Mouse (Mus musculus) adrenal gland (tissue): ENCODE results near the gene Pou3f3.

Experiments used
- intact Hi-C: fragments of 180-260 bp; cut with DNase I; formaldehyde crosslinking; loops from one replicate; pipeline ENCODE4 v1.15.1; 2025

The Pou3f3 gene

DNA sequence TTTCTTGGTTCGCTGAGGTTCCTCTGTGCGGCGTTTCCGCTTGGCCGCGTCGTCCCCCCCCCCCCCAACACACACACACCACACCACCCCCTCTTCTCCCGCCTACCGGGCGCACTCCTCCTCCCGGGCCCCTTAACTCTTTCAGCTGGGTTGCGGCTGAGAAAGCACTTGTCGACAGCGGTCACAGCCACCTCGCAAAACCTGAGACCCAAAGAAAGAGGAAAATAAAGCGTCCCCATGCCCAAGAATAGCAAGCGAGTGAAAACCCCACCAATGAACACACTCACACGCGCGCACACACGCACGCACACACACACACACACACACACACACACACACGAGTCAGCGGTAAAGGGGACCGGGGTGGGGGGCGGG is 1.3 kb upstream of the Pou3f3 start:
- intact Hi-C loops: loop anchor here (5.0 to 10.0 kb wide), 3 partner anchors 452 to 889 kb away; no protein-coding TSS in a partner anchor

DNA sequence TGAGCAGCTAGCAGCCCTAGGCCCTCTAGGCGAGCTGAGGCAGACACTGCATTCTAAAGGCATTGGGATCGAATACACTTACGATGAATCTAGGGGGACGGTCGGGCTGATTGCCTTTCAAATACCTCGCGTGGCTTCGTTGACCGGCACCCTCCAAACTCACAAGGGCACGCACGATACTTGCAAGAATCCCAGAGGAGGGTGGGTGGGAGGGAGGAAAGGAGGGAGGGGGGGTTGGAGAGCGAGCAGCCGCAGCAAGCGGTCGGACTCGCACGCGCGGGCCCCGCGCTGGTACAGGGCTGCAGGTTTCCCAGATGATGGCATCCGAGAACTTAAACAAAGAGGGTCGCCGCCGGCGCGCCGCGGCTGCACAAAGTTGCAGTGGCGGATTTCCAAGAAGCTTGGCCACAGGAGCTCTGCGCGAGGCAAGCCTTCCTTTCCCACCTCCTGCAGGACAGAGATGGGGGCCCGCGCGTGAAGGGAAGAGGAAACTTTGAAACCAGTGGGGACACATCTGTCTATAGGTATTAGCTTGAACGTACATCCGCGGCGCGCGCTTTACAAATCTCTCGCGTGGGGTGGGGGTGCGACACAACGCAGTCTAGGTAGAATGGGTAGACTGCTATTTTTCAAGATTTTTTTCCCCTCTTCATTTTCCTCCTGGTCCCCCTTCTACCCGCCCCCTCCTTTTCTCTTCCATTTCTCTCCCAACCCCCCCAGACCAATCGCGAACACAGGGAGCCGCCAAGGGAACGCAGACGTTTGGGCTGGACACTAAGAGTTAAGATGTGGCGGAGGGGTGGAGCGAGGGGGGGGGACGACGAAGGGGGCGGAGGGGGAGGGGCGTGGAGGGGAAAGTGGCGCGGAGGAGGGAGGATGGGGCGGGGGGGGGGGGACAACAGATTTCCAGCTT is 647 bp upstream of the Pou3f3 start:
- intact Hi-C loops: loop anchor here (5.0 to 10.0 kb wide), 3 partner anchors 453 to 890 kb away; no protein-coding TSS in a partner anchor

DNA sequence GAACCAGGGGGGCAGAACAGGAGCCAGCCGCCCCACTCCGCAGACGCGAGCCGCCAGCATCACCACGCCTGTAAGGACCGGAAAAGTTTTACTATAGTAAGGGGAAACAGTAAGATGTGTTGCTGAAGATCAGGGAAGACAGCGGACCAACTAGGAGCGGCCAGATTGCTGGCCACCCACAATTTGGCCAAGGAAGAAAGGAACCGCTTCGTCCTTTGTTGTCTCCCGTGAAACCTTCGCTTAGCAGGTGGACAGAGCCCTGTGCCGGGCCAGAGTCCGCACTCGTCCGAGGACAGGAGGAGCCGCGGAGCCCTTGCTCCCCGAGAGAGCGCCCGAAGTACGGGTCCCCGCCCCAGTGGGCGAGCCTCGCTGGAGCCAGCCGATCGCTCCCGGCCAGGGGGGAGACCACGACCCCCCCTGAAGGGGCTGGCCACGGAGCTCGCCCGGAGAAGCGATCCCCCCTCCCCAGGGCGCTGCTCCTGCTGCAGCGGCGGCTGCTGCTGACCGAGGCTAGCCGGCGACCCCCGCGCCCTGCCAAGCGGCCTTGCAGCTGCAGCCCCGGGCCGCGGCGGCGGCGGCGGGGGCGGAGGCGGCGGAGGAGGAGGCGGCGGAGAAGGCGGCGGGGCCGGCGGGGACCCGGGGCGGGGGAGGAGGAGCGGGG is 933 bp downstream of the Pou3f3 start:
- intact Hi-C loops: loop anchor here (10.0 kb wide), 2 partner anchors 802 to 892 kb away; no protein-coding TSS in a partner anchor

DNA sequence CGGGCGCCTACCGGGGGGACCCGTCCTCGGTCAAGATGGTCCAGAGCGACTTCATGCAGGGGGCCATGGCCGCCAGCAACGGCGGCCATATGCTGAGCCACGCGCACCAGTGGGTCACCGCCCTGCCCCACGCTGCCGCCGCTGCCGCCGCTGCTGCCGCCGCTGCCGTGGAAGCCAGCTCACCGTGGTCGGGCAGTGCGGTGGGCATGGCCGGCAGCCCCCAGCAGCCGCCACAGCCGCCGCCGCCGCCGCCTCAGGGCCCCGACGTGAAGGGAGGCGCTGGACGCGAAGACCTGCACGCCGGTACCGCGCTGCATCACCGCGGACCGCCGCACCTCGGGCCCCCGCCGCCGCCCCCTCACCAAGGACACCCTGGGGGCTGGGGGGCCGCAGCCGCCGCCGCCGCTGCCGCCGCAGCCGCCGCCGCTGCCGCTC is 1.8 kb downstream of the Pou3f3 start:
- intact Hi-C loops: loop anchor here (10.0 kb wide), 2 partner anchors 803 to 893 kb away; no protein-coding TSS in a partner anchor

DNA sequence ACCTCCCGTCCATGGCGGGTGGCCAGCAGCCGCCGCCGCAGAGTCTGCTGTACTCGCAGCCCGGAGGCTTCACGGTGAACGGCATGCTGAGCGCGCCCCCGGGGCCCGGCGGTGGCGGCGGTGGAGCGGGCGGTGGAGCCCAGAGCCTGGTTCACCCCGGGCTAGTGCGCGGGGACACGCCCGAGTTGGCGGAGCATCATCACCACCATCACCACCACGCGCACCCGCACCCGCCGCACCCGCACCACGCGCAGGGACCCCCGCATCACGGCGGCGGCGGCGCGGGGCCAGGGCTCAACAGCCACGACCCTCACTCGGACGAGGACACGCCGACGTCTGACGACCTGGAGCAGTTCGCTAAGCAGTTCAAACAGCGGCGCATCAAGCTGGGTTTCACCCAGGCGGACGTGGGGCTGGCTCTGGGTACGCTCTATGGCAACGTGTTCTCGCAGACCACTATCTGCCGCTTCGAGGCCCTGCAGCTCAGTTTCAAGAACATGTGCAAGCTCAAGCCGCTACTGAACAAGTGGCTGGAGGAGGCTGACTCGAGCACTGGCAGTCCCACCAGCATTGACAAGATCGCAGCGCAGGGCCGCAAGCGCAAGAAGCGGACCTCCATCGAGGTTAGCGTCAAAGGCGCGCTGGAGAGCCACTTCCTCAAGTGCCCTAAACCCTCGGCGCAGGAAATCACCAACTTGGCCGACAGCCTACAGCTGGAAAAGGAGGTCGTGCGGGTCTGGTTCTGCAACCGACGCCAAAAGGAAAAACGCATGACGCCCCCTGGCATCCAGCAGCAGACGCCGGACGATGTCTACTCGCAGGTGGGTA is 2.4 kb downstream of the Pou3f3 start:
- intact Hi-C loops: loop anchor here (10.0 kb wide), 2 partner anchors 803 to 893 kb away; no protein-coding TSS in a partner anchor

DNA sequence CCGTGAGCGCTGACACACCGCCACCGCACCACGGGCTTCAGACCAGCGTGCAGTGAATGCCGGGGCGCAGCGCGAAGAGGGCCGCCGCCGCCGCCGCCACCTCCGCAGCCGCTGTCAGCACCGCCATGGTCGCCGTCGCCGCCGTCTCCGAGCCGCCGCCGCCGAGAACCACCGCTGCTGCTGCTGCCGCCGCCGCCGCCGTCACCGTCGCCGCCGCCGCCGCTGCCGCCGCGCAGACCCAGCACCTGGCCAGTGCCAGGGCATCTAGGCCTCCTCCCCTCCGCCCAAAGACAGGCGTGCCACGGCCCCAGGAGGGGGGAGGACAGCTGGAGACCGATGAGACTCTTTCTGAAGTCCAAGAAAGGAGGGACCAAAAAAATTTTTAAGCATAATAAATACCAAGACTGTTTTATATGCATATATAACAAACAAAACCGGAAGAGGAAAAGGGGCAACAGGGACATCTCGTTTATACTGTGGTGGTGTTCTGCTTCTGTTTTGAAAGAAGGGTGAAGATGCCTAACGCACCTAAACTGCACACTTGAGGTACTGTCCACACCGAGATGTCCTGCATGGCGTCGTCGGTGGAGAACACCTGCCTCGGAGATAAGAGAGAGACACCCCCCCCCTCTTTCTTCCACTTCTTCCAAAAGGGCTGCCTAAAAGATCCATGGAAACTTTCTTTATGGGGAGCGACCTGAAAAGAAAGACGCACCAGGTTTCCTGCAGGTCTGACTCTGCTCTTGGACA is 3.2 kb downstream of the Pou3f3 start:
- intact Hi-C loops: loop anchor here (10.0 kb wide), 2 partner anchors 804 to 894 kb away; no protein-coding TSS in a partner anchor

DNA sequence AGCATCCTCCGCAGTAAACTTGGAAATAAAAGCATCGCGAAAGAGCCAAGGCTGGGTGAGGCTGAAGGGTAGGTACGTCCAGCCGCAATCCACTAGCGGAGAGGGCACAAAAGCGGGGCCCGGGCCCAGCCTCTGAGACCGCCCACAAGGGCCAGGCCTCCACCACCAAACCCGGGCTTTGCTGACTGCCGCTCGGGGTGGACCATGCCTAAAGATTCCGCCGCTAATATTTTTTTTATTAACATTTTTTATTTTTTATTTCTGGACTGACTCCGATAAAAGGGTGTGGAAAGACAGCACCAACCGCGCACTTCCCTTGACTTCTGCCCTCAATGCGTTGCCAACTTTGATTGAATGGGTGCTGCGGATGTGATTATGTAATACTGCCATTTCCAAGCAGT is 3.9 kb downstream of the Pou3f3 start:
- intact Hi-C loops: loop anchor here (10.0 kb wide), 2 partner anchors 805 to 895 kb away; no protein-coding TSS in a partner anchor

DNA sequence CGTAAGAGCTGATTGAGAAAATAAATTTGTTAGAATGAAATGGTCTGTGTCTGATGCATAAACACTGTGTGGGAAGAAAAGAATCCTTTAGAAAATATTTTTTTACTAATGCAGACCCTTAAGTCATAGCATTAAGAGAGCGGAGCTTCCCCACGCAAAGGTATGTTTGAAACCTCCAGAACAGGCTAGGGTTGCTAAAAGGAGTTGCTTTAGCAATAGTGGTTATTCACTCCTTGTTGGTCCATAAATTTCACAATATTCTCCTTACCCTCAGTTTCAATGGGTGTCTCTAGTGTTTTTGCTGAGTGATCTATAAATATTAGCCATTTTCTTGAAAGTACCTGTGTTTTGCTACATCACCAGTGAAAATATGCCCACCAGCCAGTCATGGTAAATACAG is 4.6 kb downstream of the Pou3f3 start:
- intact Hi-C loops: no loop called here

DNA sequence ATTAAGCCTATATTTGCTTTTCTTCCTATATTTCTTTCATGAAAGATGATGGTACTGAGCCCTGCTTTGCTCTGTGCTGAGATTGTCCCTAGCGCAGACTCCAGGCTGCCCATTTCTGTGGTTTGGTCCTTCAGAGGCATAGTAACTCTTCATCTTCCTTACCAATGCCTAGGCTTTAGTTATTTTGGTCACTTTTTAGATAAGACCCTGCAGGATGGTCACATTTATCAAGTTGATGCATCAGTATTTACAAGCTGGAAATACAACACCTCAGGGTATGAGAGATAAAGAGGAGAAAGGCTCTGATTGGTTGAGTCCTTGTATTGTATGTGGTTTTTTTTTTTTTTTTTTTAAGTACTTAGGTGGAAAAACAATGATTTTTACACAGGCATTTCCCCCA is 5.2 kb downstream of the Pou3f3 start:
- intact Hi-C loops: no loop called here

DNA sequence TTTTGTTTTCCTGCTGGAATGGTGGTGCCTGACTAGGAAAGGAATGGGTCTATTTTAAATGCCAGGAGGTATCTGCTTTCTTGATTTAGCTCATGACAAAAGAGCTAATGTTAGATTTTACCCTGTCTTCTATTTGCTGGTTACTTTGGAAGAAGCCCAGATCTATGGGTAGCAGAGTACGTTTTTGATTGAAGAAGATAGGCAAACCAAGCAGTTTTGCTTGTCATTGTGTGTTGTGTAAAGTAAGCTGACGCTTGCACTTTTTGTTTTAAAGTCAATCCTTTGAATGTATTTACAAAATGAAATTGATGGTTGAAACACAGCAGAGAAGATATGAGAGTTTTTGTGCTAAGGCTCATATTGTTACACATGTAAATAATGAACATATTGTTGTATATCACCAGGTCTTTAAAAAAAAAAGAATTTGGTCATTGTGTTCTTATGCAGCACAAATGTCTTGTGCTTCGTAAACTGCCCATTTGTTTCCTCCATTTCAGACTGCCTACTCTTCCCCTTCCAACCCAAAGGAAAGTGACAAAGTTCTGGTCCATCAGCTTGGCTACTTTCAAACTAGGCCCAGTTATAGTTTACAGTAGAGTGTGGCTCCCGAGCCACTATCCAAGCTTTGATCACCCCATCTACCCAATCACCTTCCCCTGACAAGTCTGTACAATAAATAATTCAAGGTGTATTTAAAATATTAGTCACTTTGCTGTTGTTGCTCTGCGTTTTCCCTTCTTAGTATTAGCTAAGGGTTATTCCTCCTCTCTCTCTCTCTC is 6.5 kb downstream of the Pou3f3 start:
- intact Hi-C loops: no loop called here

DNA sequence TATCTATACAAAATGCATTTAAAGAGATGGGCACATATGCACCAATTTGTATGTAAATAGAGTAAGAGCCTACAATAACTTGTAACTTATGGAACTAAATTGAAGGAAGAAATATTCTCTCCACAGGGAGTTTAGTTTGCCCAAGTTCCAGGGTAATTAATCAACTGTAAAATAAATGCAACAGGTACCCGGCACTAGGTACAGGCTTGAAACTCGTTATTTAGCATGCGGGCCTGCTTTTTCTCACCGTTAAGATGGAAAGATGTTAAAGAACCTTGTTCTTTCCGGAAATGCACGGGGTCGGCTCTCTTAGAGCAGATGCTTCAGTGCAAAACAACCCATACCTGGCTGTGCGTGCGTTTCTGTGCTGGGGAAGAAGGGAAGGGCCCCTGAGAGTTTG is 7.4 kb downstream of the Pou3f3 start:
- intact Hi-C loops: no loop called here

DNA sequence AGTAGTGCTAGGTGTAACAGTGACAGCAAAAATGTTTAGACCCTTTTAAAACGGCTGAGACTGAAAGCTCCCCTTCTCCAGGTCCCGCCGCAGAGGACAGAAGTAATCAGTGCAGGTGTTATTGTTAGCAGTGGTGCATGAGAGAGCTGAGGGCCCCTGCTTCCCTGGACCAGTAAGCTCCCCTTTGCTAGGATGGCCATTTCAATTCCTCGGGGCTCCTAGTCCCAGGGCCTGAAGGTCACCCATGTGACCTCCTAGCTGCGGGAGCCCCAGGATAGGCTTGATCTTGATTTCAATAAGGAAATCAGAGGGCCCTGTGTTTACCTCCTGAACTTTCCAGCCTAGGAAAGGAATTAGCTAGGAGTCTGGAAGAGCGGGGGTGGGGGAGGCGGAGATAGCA is 7.9 kb downstream of the Pou3f3 start:
- intact Hi-C loops: no loop called here

DNA sequence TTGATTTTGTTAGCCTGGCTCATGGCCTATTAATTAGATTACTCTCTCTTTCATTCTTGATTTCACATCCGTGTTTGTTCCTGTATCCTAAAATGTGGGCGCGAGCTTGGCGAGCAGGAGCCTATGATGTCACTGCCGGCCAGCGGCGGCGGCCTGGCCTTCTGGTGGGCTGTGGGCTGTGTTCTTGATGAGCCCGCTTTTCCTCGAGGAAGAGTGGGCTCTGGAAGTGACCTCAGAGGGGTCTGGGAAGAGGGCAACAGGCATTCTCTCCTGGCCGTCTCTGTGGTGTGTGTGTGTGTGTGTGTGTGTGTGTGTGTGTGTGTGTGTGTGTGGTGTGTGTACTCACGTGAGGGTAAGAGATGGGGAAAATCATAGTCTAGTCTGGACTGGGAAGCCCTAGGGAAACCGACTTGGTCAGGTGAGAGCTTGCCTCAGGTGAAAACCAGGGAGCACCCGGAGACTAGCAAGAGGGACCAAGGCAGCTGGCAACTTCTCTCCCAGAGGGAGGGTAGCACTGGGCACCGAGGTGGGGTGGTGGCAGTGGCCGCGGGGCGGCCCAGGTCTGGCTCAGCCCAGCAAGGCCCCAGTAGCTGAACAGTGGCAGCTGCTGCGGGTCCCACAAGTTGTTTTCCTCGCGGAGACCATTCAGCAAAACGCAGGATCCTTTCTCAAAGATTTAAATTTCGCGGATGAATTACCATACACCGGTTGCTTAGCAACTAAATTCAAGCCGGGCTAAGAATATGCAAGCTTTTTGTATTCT is 8.5 kb downstream of the Pou3f3 start:
- intact Hi-C loops: no loop called here

DNA sequence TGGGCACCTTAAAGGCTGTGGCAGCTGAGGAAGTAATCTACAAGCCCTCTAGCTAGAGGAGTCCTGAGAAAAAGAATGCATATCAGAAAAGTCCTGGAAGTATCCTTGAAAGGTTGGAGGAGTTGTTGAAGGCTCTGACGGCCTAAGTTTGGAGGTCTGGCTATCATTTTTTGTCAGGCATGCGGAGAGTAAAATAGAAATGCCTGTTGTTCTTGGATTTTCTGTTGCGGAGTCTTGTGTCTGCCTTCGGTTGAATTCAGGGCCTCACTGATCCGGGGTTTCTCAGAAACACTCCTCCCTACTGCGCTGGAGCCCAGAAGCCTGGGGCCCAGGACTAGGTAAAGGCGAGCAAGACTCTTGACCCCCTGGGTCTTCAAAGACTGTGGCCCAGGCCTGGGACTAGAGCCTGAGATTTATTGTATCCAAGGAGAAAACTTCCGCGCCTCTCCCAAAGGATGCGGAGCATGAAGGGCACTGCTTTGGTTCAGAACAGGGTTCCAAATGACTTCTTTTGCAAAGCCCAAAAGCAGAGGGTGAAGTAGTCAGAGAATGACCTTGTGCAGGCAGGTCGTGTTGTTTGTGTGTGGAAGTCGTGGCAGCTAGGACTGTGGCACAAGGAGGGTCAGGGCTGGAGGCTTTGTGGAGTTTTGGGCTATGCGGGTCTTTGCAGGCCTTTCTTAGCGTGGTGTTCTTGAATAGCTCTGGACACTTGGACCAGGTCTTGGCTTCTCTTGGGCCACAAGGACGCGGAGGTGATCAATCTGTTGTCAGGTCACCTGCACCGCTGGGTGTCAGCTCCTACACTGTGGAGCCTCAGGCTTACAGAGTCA is 9.6 kb downstream of the Pou3f3 start:
- intact Hi-C loops: no loop called here

DNA sequence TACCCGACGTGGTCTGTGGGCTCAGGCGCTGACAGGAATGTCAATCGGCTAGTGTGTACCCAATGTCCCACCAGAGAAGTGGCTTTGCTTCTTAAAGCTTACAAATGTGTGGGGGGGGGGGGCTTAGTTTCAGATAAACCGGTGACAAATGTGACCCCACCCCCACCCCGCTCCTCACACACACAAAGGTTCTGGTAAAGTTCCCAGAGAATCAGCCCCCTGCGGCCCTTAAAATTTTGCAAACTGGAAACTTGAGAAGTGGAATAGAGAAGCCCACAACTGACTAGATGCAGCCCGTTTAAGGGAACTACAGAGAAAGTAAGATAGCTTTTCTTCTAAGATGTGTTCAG is 10.2 kb downstream of the Pou3f3 start:
- intact Hi-C loops: no loop called here

DNA sequence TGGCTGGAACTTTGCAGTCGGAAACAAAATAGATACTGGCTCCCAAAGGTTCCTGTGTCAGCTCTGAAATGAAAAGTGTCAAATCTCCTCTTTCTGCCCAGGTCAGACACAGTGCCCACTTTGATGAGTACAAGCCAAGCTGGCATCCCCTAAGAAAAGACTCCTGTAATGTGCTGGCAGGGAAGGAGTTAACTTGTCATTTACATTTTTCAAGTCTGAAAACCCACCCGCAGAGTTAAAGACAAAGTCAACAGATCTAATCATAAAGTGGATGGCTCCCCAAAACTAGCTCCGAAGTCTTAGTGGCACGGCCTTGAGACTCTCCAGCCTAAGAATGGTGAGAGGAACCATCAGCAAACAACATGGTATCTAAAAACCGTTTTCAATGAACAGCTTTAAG is 11.6 kb downstream of the Pou3f3 start:
- intact Hi-C loops: no loop called here

DNA sequence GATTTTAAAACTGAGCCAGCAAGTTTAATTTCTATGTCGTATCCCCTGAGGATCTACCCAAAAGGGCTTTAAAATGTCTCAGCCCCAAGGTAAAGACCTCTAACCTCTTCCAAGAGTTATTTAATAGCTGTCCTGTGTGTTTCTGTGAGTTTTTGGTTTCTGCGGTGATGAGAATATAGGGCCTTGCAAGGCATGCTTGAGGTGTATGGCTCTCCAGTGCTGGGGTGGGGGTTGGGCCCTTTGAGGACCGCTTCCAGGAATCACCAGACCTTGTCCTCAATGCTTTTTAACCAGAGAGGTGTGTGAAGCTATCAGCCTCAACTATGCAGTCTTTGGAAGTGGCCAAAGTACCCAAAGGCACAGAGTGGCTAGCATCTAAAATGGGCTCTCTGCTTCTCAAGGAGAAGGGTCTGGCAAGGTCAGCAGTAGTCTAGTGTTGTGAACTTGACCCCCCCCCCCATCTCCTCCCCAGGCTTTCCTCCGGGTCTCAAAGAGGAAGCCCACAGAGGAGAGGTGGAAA is 12.1 kb downstream of the Pou3f3 start:
- intact Hi-C loops: no loop called here

DNA sequence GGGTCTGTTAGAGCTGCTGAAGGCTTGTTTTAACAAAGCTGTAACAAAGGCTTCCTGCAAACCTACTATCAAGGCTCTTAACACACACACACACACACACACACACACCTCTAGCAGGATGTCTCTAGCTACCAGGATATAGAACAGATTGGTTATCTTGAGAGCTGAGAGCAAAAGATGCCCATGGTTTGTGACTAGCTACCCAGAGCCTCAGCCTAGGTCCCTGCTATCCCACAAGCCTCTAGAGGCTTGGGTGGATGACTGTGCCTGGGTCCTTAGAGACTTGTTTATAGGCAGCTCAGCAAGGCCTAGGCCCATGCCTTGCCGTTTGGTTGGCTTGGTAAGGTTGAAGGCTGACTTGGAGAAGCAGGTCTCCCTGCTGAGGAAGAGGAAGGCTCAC is 13.5 kb downstream of the Pou3f3 start:
- intact Hi-C loops: no loop called here
